Mouse (Mus musculus) kidney, embryonic 14.5 days (tissue): ENCODE data around the gene Ahnak2. TPM values are rescaled to one million over a fixed set of nuclear protein-coding genes. Genes with fewer than 3 reads are reported as not detected.

Experiments
- ATAC-seq: fragments of 200-750 bp; cut with Nextera tagmentation; 2 replicates; pipeline ENCODE4 v1.8.0; 2017; ENCODE audit warnings: moderate number of reproducible peaks, mild to moderate bottlenecking, moderate TSS enrichment, moderate library complexity; ENCODE audit not compliant: low FRiP score, low TSS enrichment
- H3K27ac ChIP-seq: fragments of 300-500 bp; sonication (generic); 2 replicates; pipeline ENCODE4 v1.5.1; 2014; ENCODE audit warnings: low read depth, mild to moderate bottlenecking, low read length, moderate library complexity, mixed read lengths
- H3K27me3 ChIP-seq: fragments of 300-500 bp; sonication (generic); 2 replicates; pipeline ENCODE4 v1.6.1; 2014; ENCODE audit warnings: mild to moderate bottlenecking, low read length; ENCODE audit not compliant: control insufficient read depth, insufficient read depth
- H3K36me3 ChIP-seq: fragments of 300-500 bp; sonication (generic); 2 replicates; pipeline ENCODE4 v1.6.1; 2014; ENCODE audit warnings: low read length, mixed read lengths; ENCODE audit not compliant: control insufficient read depth, insufficient read depth
- H3K4me1 ChIP-seq: fragments of 300-500 bp; sonication (generic); 2 replicates; pipeline ENCODE4 v1.6.1; 2014; ENCODE audit warnings: low read length, mixed read lengths; ENCODE audit not compliant: control insufficient read depth, insufficient read depth
- H3K4me2 ChIP-seq: fragments of 300-500 bp; sonication (generic); replicated peaks from 2 replicates; pipeline ENCODE4 v1.6.1; 2014; ENCODE audit warnings: low read depth, mild to moderate bottlenecking, low read length
- H3K4me3 ChIP-seq: fragments of 300-500 bp; sonication (generic); 2 replicates; pipeline ENCODE4 v1.5.1; 2014; ENCODE audit warnings: mild to moderate bottlenecking, low read length
- H3K9ac ChIP-seq: fragments of 300-500 bp; sonication (generic); 2 replicates; pipeline ENCODE4 v1.6.1; 2014; ENCODE audit warnings: low read depth, mild to moderate bottlenecking, low read length, moderate library complexity
- H3K9me3 ChIP-seq: fragments of 300-500 bp; sonication (generic); 2 replicates; pipeline ENCODE4 v1.6.1; 2016; ENCODE audit warnings: low read length; ENCODE audit not compliant: control insufficient read depth
- WGBS: fragments of 180-500 bp; shearing (Covaris S2); extraction: QIAGEN DNeasy Blood & Tissue Kit; methylation state at CpG from one replicate; pipeline ENCODE4 v1.1.7; 2014; 5-methylcytosine and 5-hydroxymethylcytosine counted together
- polyA plus RNA-seq: library from polyadenylated mRNA; unstranded; fragments of >200 nt; fragmentation: Nextera tagmentation; extraction: Ambion mirVana; gene quantifications from 2 replicates; pipeline ENCODE4 v1.2.1, GENCODE M21; 2014

The Ahnak2 gene
- polyA plus RNA-seq, 1 experiment from 2014 or later: 0.53 TPM

GRCm38 (mm10) chr12:112762018-112762417 lies 40.4 kb downstream of the Ahnak2 start:
- Histone ChIP-seq H3K36me3 (no peaks in the 10 kb centered on the region), H3K9me3 (no peaks in the 10 kb centered on the region), H3K27ac (no peak overlapping the region), H3K4me2 (no peak overlapping the region), H3K9ac (no peak overlapping the region), H3K27me3 (no peaks in the 10 kb centered on the region), H3K4me1 (no peaks in the 10 kb centered on the region), H3K4me3 (no peak overlapping the region)
- 80% methylated on average over 3 of the region's 3 CpGs for WGBS
- ATAC-seq: no peak

DNA sequence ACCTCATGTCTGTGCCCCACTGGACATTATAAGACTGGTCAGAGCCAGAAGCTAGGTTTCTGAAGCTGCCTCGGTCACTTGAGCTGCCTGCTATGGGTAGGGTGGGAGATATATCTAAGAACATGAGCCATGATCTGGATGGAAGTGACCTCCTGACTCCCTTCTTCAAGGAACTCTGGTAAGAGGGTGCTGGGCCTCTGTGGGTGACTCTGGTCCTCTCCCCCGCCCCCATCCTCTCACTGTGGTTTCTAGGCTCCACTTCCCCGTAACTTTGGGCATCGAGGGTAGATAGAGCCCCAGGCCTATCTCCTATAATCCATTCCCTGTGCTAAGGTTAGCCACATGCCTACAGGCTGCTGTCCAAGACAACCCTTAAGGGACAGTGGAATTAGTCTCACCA lies 41.0 kb downstream of the Ahnak2 start:
- no peaks in the 10 kb centered on the region for H3K4me1 ChIP-seq
- no peak overlapping the region for H3K9ac ChIP-seq
- no peak for ATAC-seq
- no peaks in the 10 kb centered on the region for H3K9me3 ChIP-seq
- no peak overlapping the region for H3K27ac ChIP-seq
- no peak overlapping the region for H3K4me3 ChIP-seq
- H3K4me2 ChIP-seq: no peak overlapping the region
- no peaks in the 10 kb centered on the region for H3K36me3 ChIP-seq
- WGBS: 88% methylated on average over 4 of the region's 4 CpGs
- no peaks in the 10 kb centered on the region for H3K27me3 ChIP-seq

- no peak within 1 kb of the TSS for H3K9ac ChIP-seq
- no peaks in the 10 kb centered on the region for H3K36me3 ChIP-seq
- no peak within 1 kb of the TSS for H3K4me2 ChIP-seq
- no peak within 1 kb of the TSS for H3K27ac ChIP-seq
- no peak within 1 kb of the TSS for H3K4me3 ChIP-seq
- 39% methylated on average over 4 of the region's 4 CpGs for WGBS
- no peaks in the 10 kb centered on the region for H3K27me3 ChIP-seq
- H3K4me1 ChIP-seq: no peaks in the 10 kb centered on the region
- ATAC-seq: no peak
- no peaks in the 10 kb centered on the region for H3K9me3 ChIP-seq
Measured at GRCm38 (mm10) chr12:112760154-112760926, 42.1 kb downstream of the Ahnak2 start, which contains the start of gene Pld4. Gene Pld4 (plus strand): TSS chr12:112760655.

DNA sequence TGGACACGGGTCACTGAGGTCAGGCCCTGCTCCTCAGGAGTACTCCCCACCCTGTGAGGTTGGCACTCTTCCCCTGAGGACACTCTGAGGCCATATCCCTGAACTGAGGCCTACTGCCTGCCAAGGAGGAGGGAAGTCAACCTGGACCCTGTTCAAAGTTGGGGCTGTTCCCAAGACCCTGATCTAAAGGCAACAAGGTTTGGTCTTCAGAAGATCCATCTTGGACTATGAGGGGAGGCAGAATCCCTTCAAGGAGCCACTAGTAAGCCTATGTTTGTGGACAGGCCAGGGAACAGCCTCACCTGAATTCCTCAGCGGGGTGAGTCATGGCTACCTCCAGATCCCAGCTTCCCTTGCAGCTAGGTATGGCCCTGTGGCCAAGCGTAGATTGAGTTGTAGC lies 43.0 kb downstream of the Ahnak2 start:
- no peaks in the 10 kb centered on the region for H3K4me1 ChIP-seq
- H3K4me2 ChIP-seq: no peak overlapping the region
- no peak overlapping the region for H3K27ac ChIP-seq
- no peaks in the 10 kb centered on the region for H3K27me3 ChIP-seq
- no peak overlapping the region for H3K4me3 ChIP-seq
- WGBS: 89% methylated on average over 3 of the region's 3 CpGs
- no peak overlapping the region for H3K9ac ChIP-seq
- H3K36me3 ChIP-seq: no peaks in the 10 kb centered on the region
- ATAC-seq: no peak
- H3K9me3 ChIP-seq: no peaks in the 10 kb centered on the region

DNA sequence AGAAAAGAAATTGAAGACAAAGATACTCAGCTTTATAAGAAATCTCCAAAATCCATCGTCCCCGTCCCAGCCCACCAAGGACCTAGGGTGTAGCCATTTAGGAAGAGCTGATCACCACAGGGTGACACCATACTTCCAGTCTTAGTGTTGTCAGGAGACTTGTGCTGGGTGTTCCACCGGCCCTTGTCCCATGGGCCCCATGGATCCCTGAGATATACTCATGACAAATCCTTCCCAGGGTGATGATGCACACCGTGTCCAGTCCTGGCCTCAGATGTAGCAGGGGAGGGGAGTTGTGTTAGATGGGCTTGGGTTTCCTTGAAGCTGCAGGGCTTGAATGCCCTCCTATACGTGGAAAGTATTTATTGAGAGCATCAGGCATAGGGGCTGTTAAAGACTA lies 44.6 kb downstream of the Ahnak2 start:
- H3K36me3 ChIP-seq: no peaks in the 10 kb centered on the region
- H3K9ac ChIP-seq: no peak overlapping the region
- H3K27me3 ChIP-seq: no peaks in the 10 kb centered on the region
- no peaks in the 10 kb centered on the region for H3K9me3 ChIP-seq
- ATAC-seq: no peak
- 86% methylated on average over 5 of the region's 5 CpGs for WGBS
- no peak overlapping the region for H3K4me3 ChIP-seq
- H3K4me2 ChIP-seq: no peak overlapping the region
- H3K27ac ChIP-seq: no peak overlapping the region
- H3K4me1 ChIP-seq: no peaks in the 10 kb centered on the region

- Histone ChIP-seq H3K36me3 (no peaks in the 10 kb centered on the region), H3K4me3 (no peak overlapping the region), H3K9me3 (no peaks in the 10 kb centered on the region), H3K9ac (no peak overlapping the region), H3K27me3 (no peaks in the 10 kb centered on the region), H3K27ac (no peak overlapping the region), H3K4me1 (no peaks in the 10 kb centered on the region), H3K4me2 (no peak overlapping the region)
- ATAC-seq: no peak
- 71% methylated on average over 4 of the region's 4 CpGs for WGBS
Measured at GRCm38 (mm10) chr12:112755900-112756299, 46.6 kb downstream of the Ahnak2 start.

- Histone ChIP-seq H3K27ac (no peak overlapping the region), H3K36me3 (no peaks in the 10 kb centered on the region), H3K27me3 (no peaks in the 10 kb centered on the region), H3K4me1 (0 out of 2 replicates have a peak, but pooled peaks cover under 1% of the 10 kb centered on the region), H3K4me3 (no peak overlapping the region), H3K4me2 (no peak overlapping the region), H3K9ac (no peak overlapping the region), H3K9me3 (no peaks in the 10 kb centered on the region)
- ATAC-seq: no peak
- 39% methylated on average over 2 of the region's 2 CpGs for WGBS
Measured at GRCm38 (mm10) chr12:112752399-112752798, 50.1 kb downstream of the Ahnak2 start.

GRCm38 (mm10) chr12:112750976-112751375 lies 51.5 kb downstream of the Ahnak2 start:
- Histone ChIP-seq H3K4me2 (no peak overlapping the region), H3K4me3 (no peak overlapping the region)

DNA sequence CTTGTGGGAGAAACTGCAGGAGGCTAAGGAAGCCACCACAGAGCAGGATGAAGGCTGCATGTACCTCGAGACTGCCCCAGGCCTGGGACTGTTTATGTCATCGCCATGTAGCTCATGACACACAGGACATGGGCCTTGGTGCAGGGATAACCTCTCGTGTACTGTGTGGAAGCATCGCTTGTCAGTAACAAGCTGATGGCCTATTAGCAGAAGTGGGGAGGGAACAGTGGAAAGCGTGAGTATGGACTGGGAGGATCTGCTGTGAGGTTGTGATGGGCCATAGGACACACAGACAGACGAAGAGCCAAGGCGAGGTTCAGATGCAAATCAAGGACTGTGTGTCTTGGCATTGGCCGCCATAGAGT lies 54.9 kb downstream of the Ahnak2 start:
- Histone ChIP-seq H3K4me2 (no peak overlapping the region), H3K27ac (no peak overlapping the region), H3K4me3 (no peak overlapping the region)

More at GRCm38 (mm10) chr12:112750976-112751375, 51.5 kb downstream of the Ahnak2 start:
- ATAC-seq: no peak
- H3K9ac ChIP-seq: no peak overlapping the region
- 75% methylated on average over 12 of the region's 12 CpGs for WGBS
- H3K9me3 ChIP-seq: no peaks in the 10 kb centered on the region
- H3K4me1 ChIP-seq: 0 out of 2 replicates have a peak, but pooled peaks cover 5% of the 10 kb centered on the region
- H3K36me3 ChIP-seq: no peaks in the 10 kb centered on the region
- no peak overlapping the region for H3K27ac ChIP-seq
- no peaks in the 10 kb centered on the region for H3K27me3 ChIP-seq

More for the DNA sequence above, 54.9 kb downstream of the Ahnak2 start:
- Histone ChIP-seq H3K4me1 (0 out of 2 replicates have a peak, but pooled peaks cover 5% of the 10 kb centered on the region), H3K27me3 (no peaks in the 10 kb centered on the region), H3K9ac (no peak overlapping the region), H3K36me3 (peaks cover 22% of the 10 kb centered on the region), H3K9me3 (no peaks in the 10 kb centered on the region)
- no peak for ATAC-seq
- 82% methylated on average over 8 of the region's 8 CpGs for WGBS
